Mouse (Mus musculus) forebrain, embryonic 15.5 days (tissue): ENCODE results near the gene Hnrnpll. TPM values are rescaled to one million over a fixed set of nuclear protein-coding genes. Genes with fewer than 3 reads are reported as not detected.

Experiments
- ATAC-seq: fragments of 200-750 bp; cut with Nextera tagmentation; replicated peaks from 2 replicates; pipeline ENCODE4 v1.8.0; 2017; ENCODE audit warnings: mild to moderate bottlenecking, moderate TSS enrichment, moderate library complexity
- H3K27ac ChIP-seq: fragments of 300-500 bp; sonication (generic); replicated peaks from 2 replicates; pipeline ENCODE4 v1.5.1; 2015; ENCODE audit warnings: mild to moderate bottlenecking, inconsistent platforms
- H3K27me3 ChIP-seq: fragments of 300-500 bp; sonication (generic); 2 replicates; pipeline ENCODE4 v1.6.1; 2015; ENCODE audit warnings: inconsistent platforms
- H3K36me3 ChIP-seq: fragments of 300-500 bp; sonication (generic); 2 replicates; pipeline ENCODE4 v1.6.1; 2015; ENCODE audit warnings: mild to moderate bottlenecking, inconsistent platforms
- H3K4me1 ChIP-seq: fragments of 300-500 bp; sonication (generic); 2 replicates; pipeline ENCODE4 v1.6.1; 2015; ENCODE audit warnings: inconsistent platforms
- H3K4me2 ChIP-seq: fragments of 300-500 bp; sonication (generic); replicated peaks from 2 replicates; pipeline ENCODE4 v1.6.1; 2015; ENCODE audit warnings: mild to moderate bottlenecking, inconsistent platforms
- H3K4me3 ChIP-seq: fragments of 300-500 bp; sonication (generic); 2 replicates; pipeline ENCODE4 v1.5.1; 2015; ENCODE audit warnings: mild to moderate bottlenecking, inconsistent platforms
- H3K9ac ChIP-seq: fragments of 300-500 bp; sonication (generic); replicated peaks from 2 replicates; pipeline ENCODE4 v1.6.1; 2015; ENCODE audit warnings: mild to moderate bottlenecking, inconsistent platforms
- H3K9me3 ChIP-seq: fragments of 300-500 bp; sonication (generic); 2 replicates; pipeline ENCODE4 v1.6.1; 2016; ENCODE audit warnings: inconsistent platforms
- WGBS: fragments of 180-500 bp; shearing (Covaris S2); methylation state at CpG from one replicate; pipeline ENCODE4 v1.1.7; 2015; ENCODE audit warnings: mixed read lengths; 5-methylcytosine and 5-hydroxymethylcytosine counted together
- polyA plus RNA-seq: library from polyadenylated mRNA; unstranded; fragments of >200 nt; fragmentation: Nextera tagmentation; extraction: Ambion mirVana; gene quantifications from 2 replicates; pipeline ENCODE4 v1.2.1, GENCODE M21; 2015

The Hnrnpll gene
- polyA plus RNA-seq: 84.5 and 87.9 TPM in 2 replicates

DNA sequence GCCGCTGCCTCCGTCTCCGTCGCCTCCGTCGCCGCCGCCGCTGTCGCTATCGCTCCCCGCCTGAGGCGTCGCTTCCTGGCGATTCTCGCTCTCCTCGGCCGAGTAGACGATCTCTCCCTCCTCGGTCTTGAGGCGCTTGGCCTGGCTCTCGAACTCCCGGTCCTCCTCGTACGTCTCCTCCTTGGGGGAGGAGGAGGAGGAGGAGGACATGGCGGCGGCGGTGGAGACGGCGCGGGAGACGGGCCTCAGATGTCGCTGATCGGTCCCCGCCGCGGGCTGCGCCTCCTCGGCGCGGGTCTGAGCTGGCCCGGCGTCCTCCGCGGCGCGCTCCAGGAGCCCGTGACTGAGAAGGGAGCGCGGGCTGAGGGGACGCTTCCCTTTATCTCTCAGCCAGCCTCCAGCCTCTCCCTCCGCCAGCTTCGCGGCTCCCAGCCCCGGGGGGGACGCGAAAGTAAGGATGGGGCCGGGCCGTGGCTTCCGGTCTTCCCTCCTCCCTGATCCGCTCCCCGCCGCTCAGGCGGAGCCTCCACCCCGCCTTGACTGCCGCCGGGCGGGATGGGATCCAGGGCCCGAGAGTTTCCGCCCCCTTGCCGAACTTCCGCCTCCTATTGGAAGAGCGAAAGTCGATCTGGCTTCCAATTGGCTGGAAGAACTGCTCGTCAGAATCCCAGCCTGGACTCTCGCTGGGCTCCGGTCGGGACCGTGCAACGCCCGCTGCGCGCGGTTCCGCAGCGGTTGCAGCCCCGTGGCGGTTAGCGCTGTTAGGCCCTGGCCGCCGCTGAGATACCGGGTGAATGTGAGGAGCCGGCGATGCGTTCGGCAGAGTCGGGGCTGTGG lies at the start of gene Hnrnpll:
Hnrnpll (minus strand) TSS at position 552 of the 837 bp plus-strand sequence.
- peak within 1 kb of the TSS; percentile 73 for H3K4me3 ChIP-seq
- peak within 1 kb of the TSS; percentile 96 for H3K9ac ChIP-seq
- no peaks in the 10 kb centered on the region for H3K27me3 ChIP-seq
- peak; percentile 98 for ATAC-seq
- H3K36me3 ChIP-seq: no peaks in the 10 kb centered on the region
- peak within 1 kb of the TSS; percentile 100 for H3K27ac ChIP-seq
- H3K4me2 ChIP-seq: peak within 1 kb of the TSS; percentile 71
- H3K4me1 ChIP-seq: peaks cover 34% of the 10 kb centered on the region
- under 1% methylated on average over 84 of the region's 97 CpGs for WGBS
- no peaks in the 10 kb centered on the region for H3K9me3 ChIP-seq

DNA sequence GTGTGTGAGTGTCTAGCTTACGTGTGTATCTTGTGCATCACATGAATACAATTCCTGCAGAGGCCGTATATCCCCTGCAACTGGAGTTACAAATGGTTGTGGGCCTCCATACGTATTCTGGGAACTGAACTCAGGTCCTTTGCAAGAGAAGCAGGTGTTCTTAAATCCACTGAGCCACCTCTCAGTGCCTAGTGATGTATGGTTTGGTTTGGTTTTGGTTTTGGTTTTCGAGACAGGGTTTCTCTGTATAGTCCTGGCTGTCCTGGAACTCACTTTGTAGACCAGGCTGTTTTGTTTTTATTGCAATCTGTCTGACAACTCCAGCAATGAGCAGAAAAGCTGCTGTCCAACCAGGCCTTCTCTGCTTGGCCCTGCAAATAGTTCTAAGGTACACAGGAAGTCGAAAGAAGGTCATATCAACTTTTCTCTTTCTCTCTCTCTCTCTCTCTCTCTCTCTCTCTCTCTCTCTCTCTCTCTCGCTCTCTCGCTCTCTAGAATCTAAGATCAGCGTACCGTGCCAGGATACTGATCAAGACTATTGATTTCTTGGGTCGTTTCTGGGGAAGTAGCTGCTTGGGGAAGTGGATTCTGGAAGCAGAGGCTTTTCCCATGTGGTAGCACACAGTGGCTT lies 43.3 kb upstream of the Hnrnpll start:
- Histone ChIP-seq H3K36me3 (no peaks in the 10 kb centered on the region), H3K27me3 (no peaks in the 10 kb centered on the region), H3K4me2 (no peak overlapping the region), H3K4me1 (no peaks in the 10 kb centered on the region), H3K27ac (no peak overlapping the region), H3K9me3 (no peaks in the 10 kb centered on the region), H3K4me3 (no peak overlapping the region), H3K9ac (no peak overlapping the region)
- ATAC-seq: no peak
- 84% methylated on average over 10 of the region's 10 CpGs for WGBS

- H3K9me3 ChIP-seq: no peaks in the 10 kb centered on the region
- H3K9ac ChIP-seq: no peak overlapping the region
- no peaks in the 10 kb centered on the region for H3K36me3 ChIP-seq
- no peaks in the 10 kb centered on the region for H3K27me3 ChIP-seq
- WGBS: 85% methylated on average over 6 of the region's 6 CpGs
- no peak for ATAC-seq
- H3K4me3 ChIP-seq: no peak overlapping the region
- H3K4me1 ChIP-seq: peaks cover 9% of the 10 kb centered on the region; the same call in 1 of the 2 replicates
- no peak overlapping the region for H3K4me2 ChIP-seq
- no peak overlapping the region for H3K27ac ChIP-seq
Measured at GRCm38 (mm10) chr17:80099823-80100222, 37.7 kb upstream of the Hnrnpll start.

DNA sequence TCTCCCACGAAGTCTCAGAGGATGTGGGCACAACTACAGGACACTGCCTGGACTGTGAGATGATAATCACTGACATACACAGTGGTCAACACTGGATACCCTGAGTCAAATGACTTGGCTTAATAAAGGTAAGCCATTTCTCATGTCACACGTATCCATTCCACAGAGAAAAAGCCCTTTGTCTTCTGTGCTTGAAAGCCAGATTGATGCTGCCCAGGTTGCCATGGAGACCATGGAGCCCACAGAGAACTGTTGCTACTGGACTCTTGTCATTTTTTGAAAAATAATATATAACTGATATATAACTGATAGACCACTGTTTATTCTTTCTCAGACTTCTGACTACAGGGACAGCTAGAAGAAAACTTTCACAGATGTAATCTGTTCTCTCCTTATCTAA lies 35.1 kb upstream of the Hnrnpll start:
- Histone ChIP-seq H3K27ac (no peak overlapping the region), H3K4me1 (peaks cover 9% of the 10 kb centered on the region; the same call in 1 of the 2 replicates), H3K4me3 (no peak overlapping the region), H3K36me3 (no peaks in the 10 kb centered on the region), H3K9ac (no peak overlapping the region), H3K9me3 (no peaks in the 10 kb centered on the region), H3K4me2 (no peak overlapping the region), H3K27me3 (no peaks in the 10 kb centered on the region)
- no peak for ATAC-seq
- 38% methylated on average over 2 of the region's 2 CpGs for WGBS

GRCm38 (mm10) chr17:80096720-80097114 lies 34.6 kb upstream of the Hnrnpll start:
- WGBS: 89% methylated on average over 8 of the region's 8 CpGs
- Histone ChIP-seq H3K9me3 (no peaks in the 10 kb centered on the region), H3K36me3 (no peaks in the 10 kb centered on the region), H3K27me3 (no peaks in the 10 kb centered on the region), H3K9ac (no peak overlapping the region), H3K4me1 (peaks cover 9% of the 10 kb centered on the region; the same call in 1 of the 2 replicates), H3K27ac (no peak overlapping the region), H3K4me2 (no peak overlapping the region), H3K4me3 (no peak overlapping the region)
- no peak for ATAC-seq

DNA sequence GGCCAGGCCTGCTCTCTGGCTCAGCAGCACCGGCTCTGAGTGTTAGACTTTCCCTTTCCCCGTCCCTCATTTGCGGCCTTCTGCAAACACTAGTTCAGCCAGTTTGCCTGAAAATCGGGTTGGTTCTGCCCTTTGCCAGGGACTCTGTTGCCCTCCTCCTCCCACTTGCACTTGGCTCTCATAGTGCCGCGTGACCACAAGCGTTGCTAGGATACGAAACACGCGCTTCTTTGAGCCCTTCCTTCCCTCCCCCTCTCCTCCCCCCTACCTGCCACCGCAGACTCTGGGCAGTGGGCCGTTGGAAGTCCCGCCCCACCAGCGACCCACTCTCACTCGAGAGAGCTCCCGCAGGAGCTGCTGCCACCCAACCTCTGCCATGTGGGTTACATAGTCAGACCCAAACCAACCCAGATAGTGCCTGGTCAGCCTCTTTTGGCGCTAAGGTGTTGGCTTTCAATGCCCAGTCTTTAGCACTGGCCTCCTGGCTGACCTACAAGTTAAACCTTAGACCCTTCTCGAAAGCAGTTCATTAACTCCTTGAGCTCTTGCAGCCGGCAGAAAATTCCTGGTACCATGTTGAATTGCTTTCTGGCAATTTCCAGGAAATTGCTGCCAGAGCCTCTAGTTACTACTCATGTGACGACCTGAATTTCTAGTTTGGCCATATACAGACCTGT lies 34.0 kb upstream of the Hnrnpll start:
- H3K27me3 ChIP-seq: no peaks in the 10 kb centered on the region
- no peaks in the 10 kb centered on the region for H3K36me3 ChIP-seq
- no peaks in the 10 kb centered on the region for H3K9me3 ChIP-seq
- no peak overlapping the region for H3K27ac ChIP-seq
- WGBS: 14% methylated on average over 20 of the region's 20 CpGs
- peaks cover 9% of the 10 kb centered on the region; the same call in 1 of the 2 replicates for H3K4me1 ChIP-seq
- peak overlapping the region; percentile 31 for H3K4me2 ChIP-seq
- peak overlapping the region; percentile 2; the same call in 1 of the 2 replicates for H3K4me3 ChIP-seq
- H3K9ac ChIP-seq: 0 out of 2 replicates have a peak overlapping the region, but pooled peaks have one; percentile 8
- peak; percentile 81 for ATAC-seq

DNA sequence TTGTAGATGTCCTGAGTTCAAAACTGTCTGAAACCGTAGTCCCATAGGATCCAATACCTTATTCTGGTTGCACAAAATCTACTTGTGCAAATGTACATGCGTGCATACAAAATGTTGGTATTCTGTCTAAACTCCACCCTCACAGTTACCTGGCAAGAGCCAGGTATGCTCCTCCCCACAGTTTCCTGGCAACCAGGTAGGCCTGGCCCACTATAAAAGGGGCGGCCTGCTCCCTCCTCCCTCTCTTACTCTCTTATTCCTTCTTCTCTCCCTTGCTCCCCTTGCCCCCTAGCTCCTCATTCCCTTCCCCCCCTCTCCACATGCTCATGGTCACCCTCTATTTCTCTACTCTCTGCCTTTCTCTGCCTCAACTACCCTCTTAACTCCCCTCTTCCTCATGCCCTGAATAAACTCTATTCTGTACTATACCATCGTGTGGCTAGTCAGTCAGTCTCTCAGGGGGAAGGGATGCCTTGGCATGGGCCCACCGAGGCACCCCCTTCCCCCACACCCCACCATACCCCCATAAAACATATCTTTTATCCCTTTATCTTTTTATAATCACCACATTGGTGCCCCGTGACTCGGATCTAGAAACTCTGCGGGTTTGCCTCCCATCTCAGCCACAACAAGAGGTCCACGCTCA lies 33.2 kb upstream of the Hnrnpll start:
- Histone ChIP-seq H3K9me3 (no peaks in the 10 kb centered on the region), H3K27ac (no peak overlapping the region), H3K36me3 (no peaks in the 10 kb centered on the region), H3K4me3 (no peak overlapping the region), H3K4me1 (peaks cover 9% of the 10 kb centered on the region; the same call in 1 of the 2 replicates), H3K9ac (0 out of 2 replicates have a peak overlapping the region, but pooled peaks have one; percentile 8), H3K27me3 (no peaks in the 10 kb centered on the region), H3K4me2 (no peak overlapping the region)
- 81% methylated on average over 9 of the region's 9 CpGs for WGBS
- peak; percentile 28; the same call in 1 of the 2 replicates for ATAC-seq

- H3K27me3 ChIP-seq: no peaks in the 10 kb centered on the region
Measured at GRCm38 (mm10) chr17:80091879-80092549, 29.9 kb upstream of the Hnrnpll start.

GRCm38 (mm10) chr17:80090551-80090950 lies 28.4 kb upstream of the Hnrnpll start:
- H3K4me1 ChIP-seq: peaks cover under 1% of the 10 kb centered on the region; the same call in 1 of the 2 replicates
- WGBS: 74% methylated on average over 4 of the region's 4 CpGs
- no peaks in the 10 kb centered on the region for H3K36me3 ChIP-seq
- H3K9ac ChIP-seq: no peak overlapping the region
- H3K4me2 ChIP-seq: no peak overlapping the region
- H3K4me3 ChIP-seq: no peak overlapping the region
- no peaks in the 10 kb centered on the region for H3K27me3 ChIP-seq
- H3K9me3 ChIP-seq: no peaks in the 10 kb centered on the region
- H3K27ac ChIP-seq: no peak overlapping the region
- ATAC-seq: no peak

More at GRCm38 (mm10) chr17:80091879-80092549, 29.9 kb upstream of the Hnrnpll start:
- H3K4me2 ChIP-seq: no peak overlapping the region
- H3K36me3 ChIP-seq: no peaks in the 10 kb centered on the region
- no peak overlapping the region for H3K9ac ChIP-seq
- no peak for ATAC-seq
- no peak overlapping the region for H3K4me3 ChIP-seq
- no peaks in the 10 kb centered on the region for H3K9me3 ChIP-seq
- 41% methylated on average over 6 of the region's 6 CpGs for WGBS
- H3K27ac ChIP-seq: no peak overlapping the region
- peaks cover 9% of the 10 kb centered on the region; the same call in 1 of the 2 replicates for H3K4me1 ChIP-seq

- Histone ChIP-seq H3K27ac (no peak overlapping the region), H3K27me3 (no peaks in the 10 kb centered on the region)
- no peak for ATAC-seq
Measured at GRCm38 (mm10) chr17:80088168-80088567, 26.0 kb upstream of the Hnrnpll start.

DNA sequence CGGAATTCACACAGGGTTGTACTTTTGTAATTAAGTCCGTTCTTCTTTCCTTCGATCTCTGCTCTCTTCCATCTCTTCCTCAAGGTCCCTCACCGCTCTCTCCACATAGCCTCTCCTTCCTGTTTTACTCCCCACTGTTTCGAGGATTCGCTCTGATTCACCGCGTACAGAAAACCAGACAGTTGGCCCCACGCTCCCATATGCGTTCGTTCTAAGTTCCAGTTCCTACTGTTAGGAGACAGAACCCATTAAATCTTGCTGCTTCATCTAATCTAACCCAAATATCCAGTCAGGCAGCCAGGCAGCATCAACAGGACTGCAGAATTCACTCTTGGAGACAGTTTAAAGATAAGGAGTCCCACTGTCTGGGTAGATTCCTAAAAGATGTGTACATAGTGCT lies 24.5 kb upstream of the Hnrnpll start:
- WGBS: 93% methylated on average over 11 of the region's 11 CpGs
- H3K9me3 ChIP-seq: no peaks in the 10 kb centered on the region
- no peak overlapping the region for H3K4me3 ChIP-seq
- H3K4me2 ChIP-seq: no peak overlapping the region
- H3K9ac ChIP-seq: no peak overlapping the region
- no peak overlapping the region for H3K27ac ChIP-seq
- no peaks in the 10 kb centered on the region for H3K4me1 ChIP-seq
- no peak for ATAC-seq
- H3K36me3 ChIP-seq: no peaks in the 10 kb centered on the region
- no peaks in the 10 kb centered on the region for H3K27me3 ChIP-seq

More at GRCm38 (mm10) chr17:80088168-80088567, 26.0 kb upstream of the Hnrnpll start:
- 90% methylated on average over 3 of the region's 3 CpGs for WGBS
- Histone ChIP-seq H3K4me3 (no peak overlapping the region), H3K9me3 (no peaks in the 10 kb centered on the region), H3K36me3 (no peaks in the 10 kb centered on the region), H3K4me2 (no peak overlapping the region), H3K9ac (no peak overlapping the region), H3K4me1 (no peaks in the 10 kb centered on the region)
